Mouse (Mus musculus): ENCODE data around the gene Sf3b1.

GRCm38 (mm10) chr1:54983339-54983738 lies 43.9 kb downstream of the Sf3b1 start:
- TF ChIP-seq ZNF384 (IDR thresholded peaks at IDR 0.05; ENCODE audit: low read depth, low read length) (no peak), MAFK (IDR thresholded peaks at IDR 0.05; ENCODE audit: insufficient read depth, low read depth, low read length) (no peak), CHD2 (IDR thresholded peaks at IDR 0.05; ENCODE audit: low read depth, low read length) (no peak)

Measured in ES-E14 (cell line).